Mouse (Mus musculus): ENCODE measurements at regions not wholly inside any gene's neighbourhood (a gene's known extent, or its start where the extent isn't known, plus 50 kb on each side); places are given as distances from the start of the nearest gene placed in this dataset.

DNA sequence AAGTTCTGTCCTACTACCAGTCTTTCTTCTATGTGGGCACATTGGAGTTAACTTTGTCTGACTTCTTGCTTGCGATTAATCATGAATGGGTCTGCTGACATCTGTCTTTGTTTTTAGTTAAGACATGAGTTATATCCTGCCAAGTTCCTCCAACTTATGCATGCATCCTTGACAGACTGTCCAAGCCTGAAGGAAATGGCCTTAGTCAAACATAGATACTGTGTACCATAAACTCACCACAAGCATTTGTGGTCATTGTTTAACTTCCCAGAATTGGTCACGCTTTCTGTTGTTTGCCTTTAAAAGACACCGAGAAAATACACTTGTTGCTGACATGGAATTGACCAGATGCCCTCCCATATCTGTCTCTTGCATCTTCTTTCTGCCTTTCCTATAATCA lies 519.4 kb upstream of the Hs6st1 start:
- H3K4me3 ChIP-seq (ENCODE audit: low read length): no peak overlapping the region
- no peak for ATAC-seq

GRCm38 (mm10) chr1:35551503-35551902 lies 516.7 kb upstream of the Hs6st1 start:
- 92% methylated on average over 1 of the region's 1 CpGs for WGBS
- no peaks in the 10 kb centered on the region for H3K4me1 ChIP-seq (ENCODE audit: control insufficient read depth, insufficient read depth, low read length)

More for the DNA sequence above, 519.4 kb upstream of the Hs6st1 start:
- Histone ChIP-seq H3K27me3 (replicated peaks; ENCODE audit: control insufficient read depth, insufficient read depth, low read length) (no peaks in the 10 kb centered on the region), H3K4me1 (ENCODE audit: control insufficient read depth, insufficient read depth, low read length) (no peaks in the 10 kb centered on the region), H3K9me3 (ENCODE audit: control insufficient read depth, low read length) (no peaks in the 10 kb centered on the region), H3K36me3 (ENCODE audit: control insufficient read depth, insufficient read depth, low read length) (no peaks in the 10 kb centered on the region), H3K9ac (ENCODE audit: low read depth, low read length) (no peak overlapping the region), H3K27ac (ENCODE audit: low read length) (no peak overlapping the region), H3K4me2 (ENCODE audit: low read depth, low read length) (no peak overlapping the region)
- WGBS: 61% methylated on average over 3 of the region's 3 CpGs

GRCm38 (mm10) chr1:35562786-35563185 lies 505.4 kb upstream of the Hs6st1 start:
- ATAC-seq: no peak
- no peaks in the 10 kb centered on the region for H3K4me1 ChIP-seq (ENCODE audit: control insufficient read depth, insufficient read depth, low read length)
- H3K9me3 ChIP-seq (ENCODE audit: control insufficient read depth, low read length): 0 out of 2 replicates have a peak, but pooled peaks cover 5% of the 10 kb centered on the region
- H3K4me2 ChIP-seq (ENCODE audit: low read depth, low read length): no peak overlapping the region
- no peak overlapping the region for H3K4me3 ChIP-seq (ENCODE audit: low read length)
- H3K27ac ChIP-seq (ENCODE audit: low read length): no peak overlapping the region
- no peaks in the 10 kb centered on the region for H3K27me3 ChIP-seq (replicated peaks; ENCODE audit: control insufficient read depth, insufficient read depth, low read length)
- no peak overlapping the region for H3K9ac ChIP-seq (ENCODE audit: low read depth, low read length)
- H3K36me3 ChIP-seq (ENCODE audit: control insufficient read depth, insufficient read depth, low read length): no peaks in the 10 kb centered on the region
- 90% methylated on average over 4 of the region's 4 CpGs for WGBS

More at GRCm38 (mm10) chr1:35551503-35551902, 516.7 kb upstream of the Hs6st1 start:
- Histone ChIP-seq H3K9ac (ENCODE audit: low read depth, low read length) (no peak overlapping the region), H3K27ac (ENCODE audit: low read length) (no peak overlapping the region), H3K9me3 (ENCODE audit: control insufficient read depth, low read length) (no peaks in the 10 kb centered on the region), H3K4me3 (ENCODE audit: low read length) (no peak overlapping the region), H3K27me3 (replicated peaks; ENCODE audit: control insufficient read depth, insufficient read depth, low read length) (no peaks in the 10 kb centered on the region), H3K4me2 (ENCODE audit: low read depth, low read length) (no peak overlapping the region), H3K36me3 (ENCODE audit: control insufficient read depth, insufficient read depth, low read length) (no peaks in the 10 kb centered on the region)
- no peak for ATAC-seq

GRCm38 (mm10) chr1:35575203-35575602 lies 493.0 kb upstream of the Hs6st1 start:
- Histone ChIP-seq H3K27me3 (replicated peaks; ENCODE audit: control insufficient read depth, insufficient read depth, low read length) (no peaks in the 10 kb centered on the region), H3K4me1 (ENCODE audit: control insufficient read depth, insufficient read depth, low read length) (no peaks in the 10 kb centered on the region), H3K27ac (ENCODE audit: low read length) (no peak overlapping the region), H3K9ac (ENCODE audit: low read depth, low read length) (no peak overlapping the region), H3K4me3 (ENCODE audit: low read length) (no peak overlapping the region), H3K4me2 (ENCODE audit: low read depth, low read length) (no peak overlapping the region), H3K36me3 (ENCODE audit: control insufficient read depth, insufficient read depth, low read length) (no peaks in the 10 kb centered on the region), H3K9me3 (ENCODE audit: control insufficient read depth, low read length) (peaks cover 2% of the 10 kb centered on the region; the same call in 1 of the 2 replicates)
- 70% methylated on average over 1 of the region's 1 CpGs for WGBS
- ATAC-seq: no peak

DNA sequence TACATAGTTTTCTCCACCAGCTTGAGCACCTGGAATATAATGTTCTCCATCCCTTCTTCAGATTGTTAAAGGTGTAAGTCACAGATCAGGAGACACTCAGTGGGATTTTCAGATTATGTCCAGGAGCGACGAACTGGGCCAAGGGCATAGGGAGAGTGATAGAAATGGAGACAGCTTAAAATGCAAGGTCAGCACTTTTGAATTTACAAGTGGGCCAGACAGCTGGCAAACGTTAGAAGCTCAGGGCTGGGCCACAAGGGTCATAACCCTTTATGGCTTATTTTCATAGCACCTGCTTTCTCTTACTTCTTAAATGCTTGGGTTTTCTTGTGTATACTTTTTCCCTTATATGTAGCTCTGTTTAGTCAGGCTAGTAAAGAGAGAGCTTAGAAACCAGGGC lies 488.8 kb upstream of the Hs6st1 start:
- no peak overlapping the region for H3K27ac ChIP-seq (ENCODE audit: low read length)
- H3K9ac ChIP-seq (ENCODE audit: low read depth, low read length): no peak overlapping the region
- no peak for ATAC-seq
- no peaks in the 10 kb centered on the region for H3K4me1 ChIP-seq (ENCODE audit: control insufficient read depth, insufficient read depth, low read length)
- no peak overlapping the region for H3K4me3 ChIP-seq (ENCODE audit: low read length)
- H3K27me3 ChIP-seq (replicated peaks; ENCODE audit: control insufficient read depth, insufficient read depth, low read length): no peaks in the 10 kb centered on the region
- H3K9me3 ChIP-seq (ENCODE audit: control insufficient read depth, low read length): peaks cover 2% of the 10 kb centered on the region; the same call in 1 of the 2 replicates
- no peak overlapping the region for H3K4me2 ChIP-seq (ENCODE audit: low read depth, low read length)
- H3K36me3 ChIP-seq (ENCODE audit: control insufficient read depth, insufficient read depth, low read length): no peaks in the 10 kb centered on the region
- WGBS: 60% methylated on average over 3 of the region's 3 CpGs

DNA sequence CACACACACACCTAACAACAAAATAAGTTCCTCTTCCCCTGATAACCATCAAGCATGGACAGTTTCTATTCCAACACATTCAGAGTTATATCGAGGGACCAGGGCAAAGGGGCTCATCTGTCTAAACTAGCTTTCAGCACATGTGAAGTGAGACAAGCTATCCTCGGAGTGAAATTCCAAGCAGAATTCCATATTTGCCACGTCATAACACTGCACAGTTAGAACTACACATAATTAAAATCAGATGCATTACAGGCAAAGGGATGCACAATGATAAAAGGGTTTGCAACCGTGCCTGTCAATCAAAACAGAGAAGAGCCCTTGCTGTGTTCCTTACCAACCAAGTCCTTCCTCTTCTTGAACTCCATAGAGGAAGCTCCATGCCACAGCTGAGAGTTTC lies 488.2 kb upstream of the Hs6st1 start:
- Histone ChIP-seq H3K27ac (ENCODE audit: low read length) (no peak overlapping the region), H3K4me2 (ENCODE audit: low read depth, low read length) (no peak overlapping the region), H3K27me3 (replicated peaks; ENCODE audit: control insufficient read depth, insufficient read depth, low read length) (no peaks in the 10 kb centered on the region), H3K4me1 (ENCODE audit: control insufficient read depth, insufficient read depth, low read length) (no peaks in the 10 kb centered on the region), H3K36me3 (ENCODE audit: control insufficient read depth, insufficient read depth, low read length) (no peaks in the 10 kb centered on the region), H3K4me3 (ENCODE audit: low read length) (no peak overlapping the region), H3K9me3 (ENCODE audit: control insufficient read depth, low read length) (peaks cover 2% of the 10 kb centered on the region; the same call in 1 of the 2 replicates), H3K9ac (ENCODE audit: low read depth, low read length) (no peak overlapping the region)
- no peak for ATAC-seq
- WGBS: 67% methylated on average over 4 of the region's 4 CpGs

- WGBS: 43% methylated on average over 3 of the region's 3 CpGs
- Histone ChIP-seq H3K9me3 (ENCODE audit: control insufficient read depth, low read length) (peaks cover 2% of the 10 kb centered on the region; the same call in 1 of the 2 replicates), H3K36me3 (ENCODE audit: control insufficient read depth, insufficient read depth, low read length) (no peaks in the 10 kb centered on the region), H3K4me1 (ENCODE audit: control insufficient read depth, insufficient read depth, low read length) (no peaks in the 10 kb centered on the region), H3K27ac (ENCODE audit: low read length) (no peak overlapping the region), H3K4me2 (ENCODE audit: low read depth, low read length) (no peak overlapping the region), H3K4me3 (ENCODE audit: low read length) (no peak overlapping the region), H3K9ac (ENCODE audit: low read depth, low read length) (no peak overlapping the region), H3K27me3 (replicated peaks; ENCODE audit: control insufficient read depth, insufficient read depth, low read length) (no peaks in the 10 kb centered on the region)
- ATAC-seq: no peak
These were observed 487.7 kb upstream of the Hs6st1 start for GRCm38 (mm10) chr1:35580474-35580873.

DNA sequence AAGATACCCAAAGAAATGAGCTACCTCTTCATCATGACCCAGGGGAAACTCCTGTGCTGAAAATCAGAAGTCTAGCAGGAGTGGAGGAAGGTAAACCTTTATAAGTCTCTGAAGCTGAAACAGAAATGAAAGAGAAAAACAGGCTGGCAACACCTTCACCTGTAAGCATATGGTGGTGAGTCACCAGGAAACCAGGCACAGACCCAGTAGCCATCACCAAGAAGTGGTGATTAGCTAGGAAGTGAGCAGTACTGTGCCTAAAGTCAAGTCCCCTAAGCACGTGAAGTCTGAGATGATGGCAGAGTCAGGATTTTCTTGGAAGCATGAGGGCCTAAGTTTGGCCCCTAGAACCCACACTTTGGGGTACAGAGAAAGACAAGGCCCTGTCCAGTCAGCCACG lies 480.3 kb upstream of the Hs6st1 start:
- H3K27ac ChIP-seq (ENCODE audit: low read length): no peak overlapping the region
- H3K36me3 ChIP-seq (ENCODE audit: control insufficient read depth, insufficient read depth, low read length): no peaks in the 10 kb centered on the region
- no peaks in the 10 kb centered on the region for H3K27me3 ChIP-seq (replicated peaks; ENCODE audit: control insufficient read depth, insufficient read depth, low read length)
- H3K9ac ChIP-seq (ENCODE audit: low read depth, low read length): no peak overlapping the region
- H3K4me3 ChIP-seq (ENCODE audit: low read length): no peak overlapping the region
- no peak for ATAC-seq
- H3K9me3 ChIP-seq (ENCODE audit: control insufficient read depth, low read length): no peaks in the 10 kb centered on the region
- 81% methylated on average over 2 of the region's 2 CpGs for WGBS
- H3K4me1 ChIP-seq (ENCODE audit: control insufficient read depth, insufficient read depth, low read length): no peaks in the 10 kb centered on the region
- no peak overlapping the region for H3K4me2 ChIP-seq (ENCODE audit: low read depth, low read length)

DNA sequence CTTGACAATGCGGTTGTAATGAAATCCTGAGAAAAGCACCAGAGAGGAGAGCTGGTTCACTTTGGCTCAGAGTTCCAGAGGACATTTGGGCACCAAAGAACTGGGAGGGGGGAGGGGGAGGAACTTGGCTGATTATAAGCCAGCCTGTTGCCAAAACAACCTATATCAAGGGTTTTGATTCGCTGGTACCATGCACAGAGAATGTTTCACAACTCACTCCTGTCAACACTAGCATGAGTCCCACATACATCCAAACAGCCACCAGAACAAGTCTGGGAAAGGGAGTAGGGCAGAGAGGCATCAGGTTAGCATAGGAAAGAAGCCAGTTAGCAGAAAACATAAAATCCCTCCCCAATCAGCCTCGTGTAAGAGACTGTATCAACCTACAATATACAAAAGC lies 479.3 kb upstream of the Hs6st1 start:
- no peak for ATAC-seq
- Histone ChIP-seq H3K9ac (ENCODE audit: low read depth, low read length) (no peak overlapping the region), H3K9me3 (ENCODE audit: control insufficient read depth, low read length) (no peaks in the 10 kb centered on the region), H3K27me3 (replicated peaks; ENCODE audit: control insufficient read depth, insufficient read depth, low read length) (no peaks in the 10 kb centered on the region), H3K4me1 (ENCODE audit: control insufficient read depth, insufficient read depth, low read length) (no peaks in the 10 kb centered on the region), H3K27ac (ENCODE audit: low read length) (no peak overlapping the region), H3K36me3 (ENCODE audit: control insufficient read depth, insufficient read depth, low read length) (no peaks in the 10 kb centered on the region), H3K4me3 (ENCODE audit: low read length) (no peak overlapping the region), H3K4me2 (ENCODE audit: low read depth, low read length) (no peak overlapping the region)
- 84% methylated on average over 3 of the region's 3 CpGs for WGBS

- Histone ChIP-seq H3K9me3 (ENCODE audit: control insufficient read depth, low read length) (no peaks in the 10 kb centered on the region), H3K4me2 (ENCODE audit: low read depth, low read length) (no peak overlapping the region), H3K27ac (ENCODE audit: low read length) (no peak overlapping the region), H3K36me3 (ENCODE audit: control insufficient read depth, insufficient read depth, low read length) (no peaks in the 10 kb centered on the region), H3K4me1 (ENCODE audit: control insufficient read depth, insufficient read depth, low read length) (no peaks in the 10 kb centered on the region), H3K27me3 (replicated peaks; ENCODE audit: control insufficient read depth, insufficient read depth, low read length) (no peaks in the 10 kb centered on the region), H3K9ac (ENCODE audit: low read depth, low read length) (no peak overlapping the region), H3K4me3 (ENCODE audit: low read length) (no peak overlapping the region)
- WGBS: 96% methylated on average over 3 of the region's 3 CpGs
- ATAC-seq: no peak
These were observed 467.4 kb upstream of the Hs6st1 start for GRCm38 (mm10) chr1:35600847-35601246.
